Mouse (Mus musculus) megakaryocyte, embryonic 14.5 days (primary cell): ENCODE measurements around the gene Atp8b5.

Experiments
- FLI1 ChIP-seq: IDR thresholded peaks from 2 replicates; pipeline ENCODE4 v1.6.1; 2012; ENCODE audit warnings: low read length, inconsistent platforms, mixed read lengths
- GATA1 ChIP-seq: IDR thresholded peaks from 3 replicates; pipeline ENCODE4 v1.6.1; 2012; ENCODE audit warnings: mixed read lengths, low read length, inconsistent platforms, borderline replicate concordance

GRCm38 (mm10) chr4:43395836-43396235, 128.9 kb downstream of the Atp8b5 start:
- TF ChIP-seq GATA1 (no peak), FLI1 (no peak)
